Mouse (Mus musculus): ENCODE data around the gene Tmem95. TPM values are rescaled to one million over a fixed set of nuclear protein-coding genes. Genes with fewer than 3 reads are reported as not detected.
A peak's percentile ranks its signal among the peaks of the same experiment; 100 is the strongest.

The Tmem95 gene
- polyA plus RNA-seq, 2 experiments from 2014 or later = not detected

- ATAC-seq = no peak
These were observed 33.2 kb upstream of the Tmem95 start for GRCm38 (mm10) chr11:69910781-69911560.

- no peak for ATAC-seq
These were observed 32.4 kb upstream of the Tmem95 start for GRCm38 (mm10) chr11:69910177-69910576.

GRCm38 (mm10) chr11:69909174-69909573, 31.4 kb upstream of the Tmem95 start:
- no peak for ATAC-seq

- ATAC-seq = no peak
These were observed 30.8 kb upstream of the Tmem95 start for GRCm38 (mm10) chr11:69908645-69909044.

- no peak for ATAC-seq
These were observed 26.5 kb upstream of the Tmem95 start for GRCm38 (mm10) chr11:69904311-69904710.

- no peak for ATAC-seq
These were observed 25.2 kb upstream of the Tmem95 start for GRCm38 (mm10) chr11:69902972-69903371.

- no peak for ATAC-seq
These were observed 24.2 kb upstream of the Tmem95 start for GRCm38 (mm10) chr11:69901993-69902392.

GRCm38 (mm10) chr11:69901406-69901846, 23.6 kb upstream of the Tmem95 start:
- peak; percentile 53 for ATAC-seq

- ATAC-seq = peak; percentile 95
These were observed 22.9 kb upstream of the Tmem95 start, which contains the start of the genes 2810408A11Rik and Neurl4 for GRCm38 (mm10) chr11:69900471-69901405. TSS of gene 2810408A11Rik (minus strand) at chr11:69900987. TSS of gene Neurl4 (plus strand) at chr11:69901072.

- ATAC-seq = no peak
These were observed 22.1 kb upstream of the Tmem95 start for GRCm38 (mm10) chr11:69899870-69900269.

- ATAC-seq = peak; percentile 52
These were observed 17.5 kb upstream of the Tmem95 start, which contains the start of gene Acap1 for GRCm38 (mm10) chr11:69895291-69895690. TSS of gene Acap1 (minus strand) at chr11:69895539.

GRCm38 (mm10) chr11:69894671-69895070, 16.9 kb upstream of the Tmem95 start:
- peak; percentile 97 for ATAC-seq

GRCm38 (mm10) chr11:69891482-69891881, 13.7 kb upstream of the Tmem95 start:
- no peak for ATAC-seq

GRCm38 (mm10) chr11:69886907-69887635, 9.3 kb upstream of the Tmem95 start:
- ATAC-seq = no peak

- no peak for ATAC-seq
These were observed 6.8 kb upstream of the Tmem95 start for GRCm38 (mm10) chr11:69884663-69885062.

GRCm38 (mm10) chr11:69884240-69884639, 6.4 kb upstream of the Tmem95 start:
- no peak for ATAC-seq

GRCm38 (mm10) chr11:69883527-69884151, 5.8 kb upstream of the Tmem95 start:
- ATAC-seq = no peak

GRCm38 (mm10) chr11:69883066-69883465, 5.2 kb upstream of the Tmem95 start:
- no peak for ATAC-seq

- ATAC-seq = no peak
These were observed 4.2 kb upstream of the Tmem95 start for GRCm38 (mm10) chr11:69881787-69882670.

- peak; percentile 60 for ATAC-seq
These were observed 3.2 kb upstream of the Tmem95 start, which contains the start of gene Kctd11 for GRCm38 (mm10) chr11:69880853-69881603. TSS of gene Kctd11 (minus strand) at chr11:69881406.

Measured in CD4-positive, CD25-positive, alpha-beta regulatory T cell, adult 4 months (primary cell).